Comparison of ENCODE assay signal across 12 mouse cellular contexts in genomic region chr5:46573280-46573670, GRCm38 (mm10).
A peak's percentile ranks its signal among the peaks of the same experiment; 100 is the strongest.
DNase-seq lines count a peak whose midpoint lies in the region; ATAC-seq and TF ChIP-seq lines count a peak whose summit lies in the region.
"Had no signal": no experiment of that assay in that cellular context is flagged by ENCODE, and none has a peak within 500 bp of the region (broad histone marks: within the 10 kb centered on the region; RNA-seq: fewer than 3 reads in every experiment).

No protein-coding gene starts in this region.

- TF ChIP-seq CTCF in kidney, adult 2 months (conservative IDR thresholded peaks at IDR 0.05; ENCODE audit: insufficient read depth, insufficient read length, low read depth, low read length): no peak

- peak; percentile 15 for DNase-seq in adrenal gland, postnatal 14 days
- no peak for DNase-seq in adrenal gland, postnatal 36 days
- peak; percentile 10 to 24 for DNase-seq in kidney, postnatal 4 days
- no peak for DNase-seq in kidney, adult 2 months
- peak; percentile 2 for DNase-seq in ovary, postnatal 14 days (ENCODE audit: low spot score)
- DNase-seq in ovary, adult 18-20 months (ENCODE audit: low spot score): no peak
- no peak for DNase-seq in thymus, adult 18-20 months
- DNase-seq: heart, adult 11 months; heart, postnatal 10 days had no signal

- H3K4me1 ChIP-seq in kidney, adult 2 months (ENCODE audit: control insufficient read depth, insufficient read depth, low read length): no peaks in the 10 kb centered on the region

- WGBS in kidney, adult 2 months: 71% methylated on average over 7 of the region's 7 CpGs

- no peaks in the 10 kb centered on the region; the same call in 1 of the 2 replicates for H3K27me3 ChIP-seq in kidney, adult 2 months (replicated peaks; ENCODE audit: control insufficient read depth, insufficient read depth, low read length)
- H3K27me3 ChIP-seq: neural tube, embryonic 13.5 days had no signal

- H3K4me3 ChIP-seq in kidney, adult 2 months (ENCODE audit: insufficient read depth, low read depth, low read length): no peak overlapping the region
- H3K4me3 ChIP-seq: neural tube, embryonic 13.5 days had no signal

- TF ChIP-seq POLR2A in kidney, adult 2 months (IDR thresholded peaks at IDR 0.05; ENCODE audit: low read depth, low read length): no peak

- H3K27ac ChIP-seq in kidney, adult 2 months (ENCODE audit: insufficient read depth, low read depth, low read length): no peak overlapping the region
- H3K27ac ChIP-seq: liver, embryonic 14.5 days; neural tube, embryonic 13.5 days had no signal

- H3K36me3 ChIP-seq in kidney, adult 2 months (ENCODE audit: control insufficient read depth, insufficient read depth, low read length): no peaks in the 10 kb centered on the region
- H3K36me3 ChIP-seq: neural tube, embryonic 13.5 days had no signal

- ATAC-seq in erythroid progenitor cell, adult 5-6 weeks (replicated peaks; ENCODE audit: low FRiP score, poor library complexity, severe bottlenecking): no peak

Comparison
In these comparisons a context has a peak if more than half of its experiments do, and no peak if none do; other contexts are left out.
1. DNase-seq: peak in adrenal gland, postnatal 14 days (single experiment), kidney, postnatal 4 days (2 of 2) and ovary, postnatal 14 days (single experiment); none in adrenal gland, postnatal 36 days (0 of 2), kidney, adult 2 months (single experiment), ovary, adult 18-20 months (single experiment) and thymus, adult 18-20 months (0 of 2).